Mouse (Mus musculus): ENCODE results near the gene Barx2.

The Barx2 gene

GRCm38 (mm10) chr9:31808753-31809152 is 104.5 kb downstream of the Barx2 start:
- DNase-seq (ENCODE audit: low spot score in 2 of 2), result no peak

- DNase-seq (ENCODE audit: low spot score in 2 of 2), result no peak
Observed at GRCm38 (mm10) chr9:31802641-31803040, 110.6 kb downstream of the Barx2 start.

Data from spleen, postnatal 4 days (tissue).